Mouse (Mus musculus) myocyte (in vitro differentiated cells): ENCODE measurements at regions not wholly inside any gene's neighbourhood (a gene's known extent, or its start where the extent isn't known, plus 50 kb on each side); places are given as distances from the start of the nearest gene placed in this dataset.

Experiments
- H3K27me3 ChIP-seq: one replicate; pipeline ENCODE4 v1.6.1; 2011; ENCODE audit not compliant: control insufficient read depth, insufficient read depth, insufficient read length
- H3K36me3 ChIP-seq: one replicate; pipeline ENCODE4 v1.6.1; 2011; ENCODE audit not compliant: control insufficient read depth, insufficient read depth
- H3K4me2 ChIP-seq: one replicate; pipeline ENCODE4 v1.6.1; 2011; ENCODE audit warnings: low read depth, control low read depth
- H3K4me3 ChIP-seq: one replicate; pipeline ENCODE4 v1.5.1; 2011; ENCODE audit warnings: mild to moderate bottlenecking, control low read depth, moderate library complexity
- H3K79me2 ChIP-seq: one replicate; pipeline ENCODE4 v1.6.1; 2011; ENCODE audit not compliant: control insufficient read depth, insufficient read depth
- H3ac ChIP-seq: one replicate; pipeline ENCODE4 v1.6.1; 2011; ENCODE audit not compliant: control insufficient read depth, insufficient read length
- CEBPB ChIP-seq: IDR thresholded peaks from 2 replicates; pipeline ENCODE4 v1.6.1; 2011; ENCODE audit warnings: mild to moderate bottlenecking, moderate library complexity; ENCODE audit not compliant: poor library complexity, insufficient read depth, severe bottlenecking
- E2F4 ChIP-seq: IDR thresholded peaks from one replicate; pipeline ENCODE4 v1.6.1; 2011; ENCODE audit warnings: mild to moderate bottlenecking, control low read depth, moderate library complexity; ENCODE audit not compliant: insufficient read depth
- MYOD1 ChIP-seq, 3 experiments: IDR thresholded peaks; one replicate each; pipeline ENCODE4 v1.6.1; 2011; ENCODE audit warnings: control low read depth in 2 of 3, low read depth in 2 of 3, mild to moderate bottlenecking in 2 of 3, moderate library complexity in 1 of 3; ENCODE audit not compliant: insufficient read length in 2 of 3, control insufficient read depth in 1 of 3
- MYOG ChIP-seq, 3 experiments: IDR thresholded peaks; one replicate each; pipeline ENCODE4 v1.6.1; 2011; ENCODE audit warnings: control low read depth in 2 of 3, low read depth in 2 of 3, mild to moderate bottlenecking in 2 of 3; ENCODE audit not compliant: insufficient read length in 2 of 3, control insufficient read depth in 1 of 3, insufficient read depth in 1 of 3
- POLR2A ChIP-seq: IDR thresholded peaks from one replicate; pipeline ENCODE4 v1.6.1; 2011; ENCODE audit warnings: low read depth, mild to moderate bottlenecking, control low read depth, moderate library complexity; ENCODE audit not compliant: insufficient read length
- POLR2AphosphoS2 ChIP-seq: IDR thresholded peaks from one replicate; pipeline ENCODE4 v1.6.1; 2011; ENCODE audit warnings: low read depth, control low read depth; ENCODE audit not compliant: insufficient read length
- REST ChIP-seq: IDR thresholded peaks from one replicate; pipeline ENCODE4 v1.6.1; 2011; ENCODE audit warnings: mild to moderate bottlenecking, control low read depth, moderate library complexity; ENCODE audit not compliant: insufficient read depth, insufficient read length
- SRF ChIP-seq: IDR thresholded peaks from one replicate; pipeline ENCODE4 v1.6.1; 2011; ENCODE audit warnings: low read depth; ENCODE audit not compliant: control insufficient read depth, insufficient read length
- TCF12 ChIP-seq: IDR thresholded peaks from one replicate; pipeline ENCODE4 v1.6.1; 2011; ENCODE audit warnings: mild to moderate bottlenecking, control low read depth; ENCODE audit not compliant: poor library complexity, insufficient read depth, severe bottlenecking
- TCF3 ChIP-seq: IDR thresholded peaks from one replicate; pipeline ENCODE4 v1.6.1; 2011; ENCODE audit warnings: low read depth, control low read depth; ENCODE audit not compliant: insufficient read length
- USF1 ChIP-seq: IDR thresholded peaks from one replicate; pipeline ENCODE4 v1.6.1; 2011; ENCODE audit warnings: low read depth, mild to moderate bottlenecking, control low read depth, moderate library complexity

- no peaks in the 10 kb centered on the region for H3K27me3 ChIP-seq
- no peak overlapping the region for H3ac ChIP-seq
- no peaks in the 10 kb centered on the region for H3K36me3 ChIP-seq
- H3K4me3 ChIP-seq, result no peak overlapping the region
- no peaks in the 10 kb centered on the region for H3K79me2 ChIP-seq
- H3K4me2 ChIP-seq, result peak overlapping the region; percentile 82
- TF ChIP-seq MYOD1 (IDR thresholded peaks at IDR 0.05; ENCODE audit: control insufficient read depth in 1 of 3, insufficient read length in 2 of 3, low read depth in 2 of 3), result peak; percentile 27 to 74 (median 71)
- TF ChIP-seq USF1, result peak; percentile 76
- no peak for TF ChIP-seq CEBPB
- no peak for TF ChIP-seq POLR2A
- peak in 2 of 3 experiments; percentile 66 to 78 for TF ChIP-seq MYOG (IDR thresholded peaks at IDR 0.05; ENCODE audit: control insufficient read depth in 1 of 3, insufficient read depth in 1 of 3, insufficient read length in 2 of 3, low read depth in 2 of 3)
- TF ChIP-seq POLR2AphosphoS2, result no peak
- TF ChIP-seq TCF3, result no peak
- TF ChIP-seq SRF, result no peak
These were observed 543.9 kb downstream of the Gja1 start for GRCm38 (mm10) chr10:56920711-56921672.

DNA sequence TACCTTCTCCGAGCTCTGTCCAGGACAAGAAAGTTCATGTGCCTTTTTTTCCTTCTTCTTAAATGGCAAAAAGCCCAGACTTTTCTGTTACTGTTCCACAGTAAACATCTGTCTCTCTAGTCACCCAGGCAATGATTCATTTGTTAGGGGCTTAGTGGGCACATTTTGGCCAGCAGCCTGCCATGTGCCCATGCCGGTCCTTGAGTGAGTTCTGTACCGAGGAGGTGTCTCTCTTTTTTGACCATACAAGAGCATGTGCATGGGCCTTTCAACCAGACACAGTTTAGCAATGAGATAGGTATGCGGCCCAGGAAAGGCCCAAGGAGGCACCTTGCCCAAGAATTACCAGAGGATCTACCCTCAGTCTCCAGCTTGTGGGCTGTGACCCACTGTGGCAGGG is 551.0 kb upstream of the Hsf2 start:
- H3K27me3 ChIP-seq, result no peaks in the 10 kb centered on the region
- H3ac ChIP-seq, result no peak overlapping the region
- H3K4me3 ChIP-seq, result no peak overlapping the region
- no peaks in the 10 kb centered on the region for H3K79me2 ChIP-seq
- TF ChIP-seq TCF12, result no peak
- peak in 1 of 3 experiments; percentile 4 for TF ChIP-seq MYOD1 (IDR thresholded peaks at IDR 0.05; ENCODE audit: control insufficient read depth in 1 of 3, insufficient read length in 2 of 3, low read depth in 2 of 3)
- H3K36me3 ChIP-seq, result no peaks in the 10 kb centered on the region
- no peak overlapping the region for H3K4me2 ChIP-seq

DNA sequence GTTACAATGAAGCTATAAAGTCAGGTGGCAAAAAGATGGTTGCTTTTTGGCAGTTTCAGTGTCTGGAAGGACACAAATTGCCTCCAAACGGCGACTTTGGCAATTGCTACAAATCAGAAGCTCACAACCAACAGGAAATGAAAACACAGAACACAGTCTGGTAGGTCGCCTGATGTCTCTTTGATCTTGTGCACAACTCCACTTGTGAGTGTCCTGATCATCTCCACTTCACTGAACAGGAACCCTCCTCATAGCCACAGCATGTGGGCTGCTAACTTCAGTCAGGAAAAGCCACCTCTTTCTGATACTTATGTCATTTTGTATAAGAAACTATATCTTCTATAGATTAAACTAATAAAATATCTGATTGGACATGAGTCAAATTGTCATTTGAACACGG is 544.2 kb upstream of the Hsf2 start:
- no peak for TF ChIP-seq MYOD1 (IDR thresholded peaks at IDR 0.05; ENCODE audit: control insufficient read depth in 1 of 3, insufficient read length in 2 of 3, low read depth in 2 of 3)
- TF ChIP-seq TCF3, result no peak
- TF ChIP-seq POLR2AphosphoS2, result no peak
- no peak for TF ChIP-seq REST
- no peak for TF ChIP-seq TCF12
- H3K79me2 ChIP-seq, result no peaks in the 10 kb centered on the region
- no peak overlapping the region for H3K4me3 ChIP-seq
- H3K4me2 ChIP-seq, result no peak overlapping the region
- H3K27me3 ChIP-seq, result no peaks in the 10 kb centered on the region
- H3ac ChIP-seq, result no peak overlapping the region
- H3K36me3 ChIP-seq, result no peaks in the 10 kb centered on the region

DNA sequence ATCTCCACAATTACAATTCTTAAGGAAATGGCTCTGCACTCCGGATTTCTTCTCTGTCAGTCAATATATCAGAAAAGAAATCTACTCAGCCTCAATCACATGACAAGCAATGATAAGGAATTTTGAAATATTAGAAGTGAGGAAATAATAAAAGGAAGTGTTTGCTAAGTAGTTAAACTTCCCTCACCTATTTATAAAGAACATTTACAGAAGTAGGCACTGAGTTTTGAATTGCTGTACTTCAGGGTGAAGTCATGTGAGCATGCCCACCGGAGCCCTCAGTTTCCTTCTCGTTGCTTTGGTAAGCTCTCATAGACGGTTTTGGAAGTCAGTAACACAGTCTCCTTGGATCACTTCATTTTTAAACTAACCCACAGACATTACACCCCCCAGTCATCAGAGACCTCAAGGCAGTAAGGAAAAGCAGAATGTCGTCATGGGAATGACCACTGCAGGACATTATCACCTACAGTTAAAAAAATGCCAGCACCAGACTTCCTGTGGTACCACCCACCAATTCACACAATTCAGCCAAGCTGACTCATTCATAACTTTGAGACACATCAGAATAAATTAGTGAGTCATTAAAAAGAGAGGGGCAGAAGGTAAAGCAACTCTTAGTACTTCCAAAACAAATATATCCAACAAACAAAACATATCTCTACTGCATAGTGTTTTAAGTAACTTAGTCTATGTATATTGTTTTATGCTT is 541.6 kb upstream of the Hsf2 start:
- H3K4me2 ChIP-seq, result no peak overlapping the region
- H3K79me2 ChIP-seq, result no peaks in the 10 kb centered on the region
- no peak overlapping the region for H3K4me3 ChIP-seq
- TF ChIP-seq REST (no peak), POLR2A (no peak), CEBPB (no peak), TCF3 (no peak), SRF (no peak), MYOG (IDR thresholded peaks at IDR 0.05; ENCODE audit: control insufficient read depth in 1 of 3, insufficient read depth in 1 of 3, insufficient read length in 2 of 3, low read depth in 2 of 3) (no peak), MYOD1 (IDR thresholded peaks at IDR 0.05; ENCODE audit: control insufficient read depth in 1 of 3, insufficient read length in 2 of 3, low read depth in 2 of 3) (no peak), E2F4 (no peak), POLR2AphosphoS2 (no peak)
- no peaks in the 10 kb centered on the region for H3K27me3 ChIP-seq
- H3K36me3 ChIP-seq, result no peaks in the 10 kb centered on the region
- H3ac ChIP-seq, result no peak overlapping the region

DNA sequence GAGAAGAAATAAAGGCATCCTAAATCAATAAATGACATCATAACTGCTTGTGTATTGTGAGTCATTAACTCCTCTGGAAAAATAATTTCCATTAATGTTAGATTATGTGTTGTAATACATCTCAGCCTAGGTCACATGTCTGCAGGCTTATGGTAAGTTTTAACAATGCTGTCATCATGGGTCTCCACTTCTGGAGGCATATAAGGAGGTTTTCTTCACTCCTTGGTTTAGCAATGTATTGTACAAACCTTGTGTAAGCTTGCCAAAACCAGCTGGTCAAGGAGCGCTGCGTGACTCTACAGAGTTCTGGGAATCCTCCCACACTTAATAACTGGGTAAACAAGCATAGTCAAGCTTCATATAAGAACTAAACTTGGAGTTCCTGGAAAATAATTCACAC is 529.5 kb upstream of the Hsf2 start:
- no peaks in the 10 kb centered on the region for H3K36me3 ChIP-seq
- no peak overlapping the region for H3ac ChIP-seq
- no peaks in the 10 kb centered on the region for H3K27me3 ChIP-seq
- H3K4me3 ChIP-seq, result no peak overlapping the region
- TF ChIP-seq USF1 (peak; percentile 51), E2F4 (no peak)
- H3K4me2 ChIP-seq, result no peak overlapping the region
- H3K79me2 ChIP-seq, result no peaks in the 10 kb centered on the region
